Mouse (Mus musculus): ENCODE measurements around the gene Ncaph. TPM values are rescaled to one million over a fixed set of nuclear protein-coding genes. Genes with fewer than 3 reads are reported as not detected.
"Not testable (repeated sequence)": the region's sequence is repeated elsewhere in the genome, so short reads cannot be mapped to it uniquely, and the experiment has no call there.

Ncaph gene
- polyA plus RNA-seq (2014; fragmentation: Nextera tagmentation; extraction: Ambion mirVana): 60.4 and 68.2 TPM in 2 replicates

- peak within 1 kb of the TSS; percentile 92 for H3K27ac ChIP-seq (replicated peaks; ENCODE audit: low read depth, low read length)
- no peaks in the 10 kb centered on the region for H3K36me3 ChIP-seq (ENCODE audit: control insufficient read depth, insufficient read depth, low read length)
- peak; percentile 94 for DNase-seq (ENCODE audit: low spot score)
- H3K4me1 ChIP-seq (ENCODE audit: control insufficient read depth, insufficient read depth, low read length): peaks cover 26% of the 10 kb centered on the region; the same call in 1 of the 2 replicates
- no peaks in the 10 kb centered on the region for H3K27me3 ChIP-seq (replicated peaks; ENCODE audit: control insufficient read depth, insufficient read depth, low read length)
- H3K9me3 ChIP-seq (ENCODE audit: control insufficient read depth, low read length): no peaks in the 10 kb centered on the region
- WGBS: 1% methylated on average over 57 of the region's 57 CpGs
- peak within 1 kb of the TSS; percentile 70 for H3K4me2 ChIP-seq (ENCODE audit: low read depth, low read length)
- peak; percentile 90 for ATAC-seq (ENCODE audit: low read depth)
- H3K4me3 ChIP-seq (ENCODE audit: low read depth, low read length): peak within 1 kb of the TSS; percentile 64
- H3K9ac ChIP-seq (ENCODE audit: low read depth, low read length): peak within 1 kb of the TSS; percentile 79
Observed at GRCm38 (mm10) chr2:127133621-127134461, at the start of gene Ncaph. Ncaph (minus strand) TSS chr2:127133954.

- peak; percentile 100 for ATAC-seq (ENCODE audit: low read depth)
- WGBS: 1% methylated on average over 17 of the region's 17 CpGs
Observed at GRCm38 (mm10) chr2:127182598-127183381, 49.0 kb upstream of the Ncaph start.

GRCm38 (mm10) chr2:127166261-127166660, 32.5 kb upstream of the Ncaph start:
- not testable (repeated sequence) for H3K9me3 ChIP-seq (ENCODE audit: control insufficient read depth, low read length); H3K27me3 ChIP-seq (replicated peaks; ENCODE audit: control insufficient read depth, insufficient read depth, low read length); H3K4me2 ChIP-seq (ENCODE audit: low read depth, low read length); H3K4me1 ChIP-seq (ENCODE audit: control insufficient read depth, insufficient read depth, low read length); H3K27ac ChIP-seq (replicated peaks; ENCODE audit: low read depth, low read length); ATAC-seq (ENCODE audit: low read depth); H3K4me3 ChIP-seq (ENCODE audit: low read depth, low read length); H3K9ac ChIP-seq (ENCODE audit: low read depth, low read length); H3K36me3 ChIP-seq (ENCODE audit: control insufficient read depth, insufficient read depth, low read length)
- WGBS: 6% methylated on average over 1 of the region's 1 CpGs
- DNase-seq (ENCODE audit: low spot score): peak; percentile 67

More at GRCm38 (mm10) chr2:127182598-127183381, 49.0 kb upstream of the Ncaph start:
- Histone ChIP-seq H3K9ac (ENCODE audit: low read depth, low read length) (peak overlapping the region; percentile 70), H3K4me2 (ENCODE audit: low read depth, low read length) (peak overlapping the region; percentile 64), H3K9me3 (ENCODE audit: control insufficient read depth, low read length) (no peaks in the 10 kb centered on the region), H3K4me1 (ENCODE audit: control insufficient read depth, insufficient read depth, low read length) (no peaks in the 10 kb centered on the region), H3K27ac (replicated peaks; ENCODE audit: low read depth, low read length) (peak overlapping the region; percentile 83), H3K36me3 (ENCODE audit: control insufficient read depth, insufficient read depth, low read length) (no peaks in the 10 kb centered on the region), H3K4me3 (ENCODE audit: low read depth, low read length) (peak overlapping the region; percentile 52), H3K27me3 (replicated peaks; ENCODE audit: control insufficient read depth, insufficient read depth, low read length) (0 out of 2 replicates have a peak, but pooled peaks cover 5% of the 10 kb centered on the region)
- peak; percentile 97 for DNase-seq (ENCODE audit: low spot score)

GRCm38 (mm10) chr2:127165675-127166074, 31.9 kb upstream of the Ncaph start:
- no peak overlapping the region for H3K9ac ChIP-seq (ENCODE audit: low read depth, low read length)
- no peak for DNase-seq (ENCODE audit: low spot score)
- no peaks in the 10 kb centered on the region for H3K9me3 ChIP-seq (ENCODE audit: control insufficient read depth, low read length)
- ATAC-seq (ENCODE audit: low read depth): no peak
- H3K27me3 ChIP-seq (replicated peaks; ENCODE audit: control insufficient read depth, insufficient read depth, low read length): no peaks in the 10 kb centered on the region
- no peaks in the 10 kb centered on the region for H3K4me1 ChIP-seq (ENCODE audit: control insufficient read depth, insufficient read depth, low read length)
- no peak overlapping the region for H3K27ac ChIP-seq (replicated peaks; ENCODE audit: low read depth, low read length)
- H3K4me3 ChIP-seq (ENCODE audit: low read depth, low read length): no peak overlapping the region
- H3K4me2 ChIP-seq (ENCODE audit: low read depth, low read length): no peak overlapping the region
- 56% methylated on average over 4 of the region's 4 CpGs for WGBS
- no peaks in the 10 kb centered on the region for H3K36me3 ChIP-seq (ENCODE audit: control insufficient read depth, insufficient read depth, low read length)

- ATAC-seq (ENCODE audit: low read depth): no peak
- peaks cover 13% of the 10 kb centered on the region for H3K4me1 ChIP-seq (ENCODE audit: control insufficient read depth, insufficient read depth, low read length)
- H3K27ac ChIP-seq (replicated peaks; ENCODE audit: low read depth, low read length): no peak overlapping the region
- no peaks in the 10 kb centered on the region for H3K9me3 ChIP-seq (ENCODE audit: control insufficient read depth, low read length)
- no peaks in the 10 kb centered on the region for H3K27me3 ChIP-seq (replicated peaks; ENCODE audit: control insufficient read depth, insufficient read depth, low read length)
- 74% methylated on average over 3 of the region's 3 CpGs for WGBS
- H3K36me3 ChIP-seq (ENCODE audit: control insufficient read depth, insufficient read depth, low read length): peaks cover 7% of the 10 kb centered on the region; the same call in 1 of the 2 replicates
- DNase-seq (ENCODE audit: low spot score): no peak
- H3K4me3 ChIP-seq (ENCODE audit: low read depth, low read length): no peak overlapping the region
- H3K9ac ChIP-seq (ENCODE audit: low read depth, low read length): no peak overlapping the region
- H3K4me2 ChIP-seq (ENCODE audit: low read depth, low read length): no peak overlapping the region
Observed at GRCm38 (mm10) chr2:127145699-127146098, 11.9 kb upstream of the Ncaph start.

GRCm38 (mm10) chr2:127143158-127144063, 9.7 kb upstream of the Ncaph start, which contains the start of gene Itpripl1:
Itpripl1 (minus strand) TSS chr2:127143442.
- Histone ChIP-seq H3K4me3 (ENCODE audit: low read depth, low read length) (peak within 1 kb of the TSS; percentile 64), H3K27me3 (replicated peaks; ENCODE audit: control insufficient read depth, insufficient read depth, low read length) (no peaks in the 10 kb centered on the region), H3K4me1 (ENCODE audit: control insufficient read depth, insufficient read depth, low read length) (peaks cover 13% of the 10 kb centered on the region), H3K27ac (replicated peaks; ENCODE audit: low read depth, low read length) (no peak within 1 kb of the TSS), H3K9ac (ENCODE audit: low read depth, low read length) (peak within 1 kb of the TSS; percentile 72), H3K9me3 (ENCODE audit: control insufficient read depth, low read length) (no peaks in the 10 kb centered on the region), H3K36me3 (ENCODE audit: control insufficient read depth, insufficient read depth, low read length) (peaks cover 20% of the 10 kb centered on the region), H3K4me2 (ENCODE audit: low read depth, low read length) (peak within 1 kb of the TSS; percentile 80)
- WGBS: 3% methylated on average over 31 of the region's 31 CpGs
- ATAC-seq (ENCODE audit: low read depth) (peak; percentile 94), DNase-seq (ENCODE audit: low spot score) (peak; percentile 86)

- H3K9me3 ChIP-seq (ENCODE audit: control insufficient read depth, low read length): no peaks in the 10 kb centered on the region
- H3K36me3 ChIP-seq (ENCODE audit: control insufficient read depth, insufficient read depth, low read length): peaks cover 20% of the 10 kb centered on the region
- H3K9ac ChIP-seq (ENCODE audit: low read depth, low read length): peak overlapping the region; percentile 72
- no peaks in the 10 kb centered on the region for H3K27me3 ChIP-seq (replicated peaks; ENCODE audit: control insufficient read depth, insufficient read depth, low read length)
- no peak overlapping the region for H3K27ac ChIP-seq (replicated peaks; ENCODE audit: low read depth, low read length)
- ATAC-seq (ENCODE audit: low read depth): no peak
- H3K4me2 ChIP-seq (ENCODE audit: low read depth, low read length): peak overlapping the region; percentile 80
- DNase-seq (ENCODE audit: low spot score): no peak
- H3K4me3 ChIP-seq (ENCODE audit: low read depth, low read length): peak overlapping the region; percentile 64
- 12% methylated on average over 6 of the region's 6 CpGs for WGBS
- peaks cover 16% of the 10 kb centered on the region for H3K4me1 ChIP-seq (ENCODE audit: control insufficient read depth, insufficient read depth, low read length)
Observed at GRCm38 (mm10) chr2:127142577-127143157, 8.9 kb upstream of the Ncaph start.
